Mouse (Mus musculus): Measurements from ENCODE around the gene 7530416G11Rik. TPM values are rescaled to one million over a fixed set of nuclear protein-coding genes. Genes with fewer than 3 reads are reported as not detected.

Gene 7530416G11Rik
- total RNA-seq, 2 experiments from 2014 or later, result not detected

GRCm38 (mm10) chr15:85480630-85481029 lies 22.4 kb downstream of the 7530416G11Rik start:
- DNase-seq (ENCODE audit: low spot score in 2 of 2), result no peak

- no peak for DNase-seq (ENCODE audit: low spot score in 2 of 2)
These were observed 23.1 kb downstream of the 7530416G11Rik start for GRCm38 (mm10) chr15:85479919-85480318.

- peak in 1 of 2 experiments; percentile 59 for DNase-seq (ENCODE audit: low spot score in 2 of 2)
These were observed 23.7 kb downstream of the 7530416G11Rik start for GRCm38 (mm10) chr15:85479365-85479764.

GRCm38 (mm10) chr15:85477584-85477983 lies 25.4 kb downstream of the 7530416G11Rik start:
- peak in 1 of 2 experiments; percentile 59 for DNase-seq (ENCODE audit: low spot score in 2 of 2)

- no peak for DNase-seq (ENCODE audit: low spot score in 2 of 2)
These were observed 28.3 kb downstream of the 7530416G11Rik start for GRCm38 (mm10) chr15:85474697-85475096.

- DNase-seq (ENCODE audit: low spot score in 2 of 2), result no peak
These were observed 33.6 kb downstream of the 7530416G11Rik start for GRCm38 (mm10) chr15:85469401-85469800.

- DNase-seq (ENCODE audit: low spot score in 2 of 2), result no peak
These were observed 36.5 kb downstream of the 7530416G11Rik start for GRCm38 (mm10) chr15:85466456-85467067.

GRCm38 (mm10) chr15:85464823-85465565 lies 38.0 kb downstream of the 7530416G11Rik start:
- no peak for DNase-seq (ENCODE audit: low spot score in 2 of 2)

- DNase-seq (ENCODE audit: low spot score in 2 of 2), result no peak
These were observed 38.8 kb downstream of the 7530416G11Rik start for GRCm38 (mm10) chr15:85464190-85464589.

- no peak for DNase-seq (ENCODE audit: low spot score in 2 of 2)
These were observed 39.8 kb downstream of the 7530416G11Rik start for GRCm38 (mm10) chr15:85463027-85463790.

- peak in 1 of 2 experiments; percentile 54 for DNase-seq (ENCODE audit: low spot score in 2 of 2)
These were observed 40.9 kb downstream of the 7530416G11Rik start for GRCm38 (mm10) chr15:85462138-85462537.

GRCm38 (mm10) chr15:85461541-85461940 lies 41.5 kb downstream of the 7530416G11Rik start:
- peak in 1 of 2 experiments; percentile 57 for DNase-seq (ENCODE audit: low spot score in 2 of 2)

GRCm38 (mm10) chr15:85458631-85459082 lies 44.4 kb downstream of the 7530416G11Rik start:
- no peak for DNase-seq (ENCODE audit: low spot score in 2 of 2)

GRCm38 (mm10) chr15:85457838-85458237 lies 45.2 kb downstream of the 7530416G11Rik start:
- no peak for DNase-seq (ENCODE audit: low spot score in 2 of 2)

GRCm38 (mm10) chr15:85456891-85457290 lies 46.1 kb downstream of the 7530416G11Rik start:
- no peak for DNase-seq (ENCODE audit: low spot score in 2 of 2)

GRCm38 (mm10) chr15:85446652-85447051 lies 56.4 kb downstream of the 7530416G11Rik start:
- no peak for DNase-seq (ENCODE audit: low spot score in 2 of 2)

Other genes starting within 250 kb of the 7530416G11Rik start
- gene Atxn10, start 167.0 kb downstream of the 7530416G11Rik start, total RNA-seq (2021), result 100 to 1,000 TPM; 323 to 344 TPM
- 10 to 100 TPM; 33.8 to 34.8 TPM for gene Wnt7b, start 79.2 kb upstream of the 7530416G11Rik start, total RNA-seq (2021)
- 1 to 10 TPM; 3.4 to 3.7 TPM for gene Ppara, start 231.8 kb upstream of the 7530416G11Rik start, total RNA-seq (2021)

Data from layer of hippocampus, postnatal 14 days (tissue).